In genomic region chr13:41457030-41457797, GRCm38 (mm10) we compare ENCODE assay signal across 10 mouse cellular contexts. TPM values are rescaled to one million over a fixed set of nuclear protein-coding genes. Genes with fewer than 3 reads are reported as not detected.
DNase-seq lines count a peak whose midpoint lies in the region; ATAC-seq and TF ChIP-seq lines count a peak whose summit lies in the region.
"Had no signal": no experiment of that assay in that cellular context is flagged by ENCODE, and none has a peak within 500 bp of the region (broad histone marks: within the 10 kb centered on the region; RNA-seq: fewer than 3 reads in every experiment).

No protein-coding gene starts in this region.

- peak overlapping the region; percentile 70; the same call in 1 of the 2 replicates for H3K27ac ChIP-seq in heart, embryonic 10.5 days
- H3K27ac ChIP-seq in midbrain, embryonic 10.5 days (replicated peaks): 0 out of 2 replicates have a peak overlapping the region, but pooled peaks have one; percentile 35
- H3K27ac ChIP-seq in midbrain, embryonic 16.5 days (ENCODE audit: low read length): no peak overlapping the region
- no peak overlapping the region for H3K27ac ChIP-seq in hindbrain, postnatal 0 days
- H3K27ac ChIP-seq: neural tube, embryonic 15.5 days had no signal

- no peaks in the 10 kb centered on the region for H3K36me3 ChIP-seq in heart, embryonic 10.5 days
- no peaks in the 10 kb centered on the region for H3K36me3 ChIP-seq in midbrain, embryonic 10.5 days
- no peaks in the 10 kb centered on the region for H3K36me3 ChIP-seq in midbrain, embryonic 16.5 days (ENCODE audit: control insufficient read depth, insufficient read depth, low read length)
- no peaks in the 10 kb centered on the region for H3K36me3 ChIP-seq in hindbrain, postnatal 0 days (ENCODE audit: insufficient read depth, low read length)
- H3K36me3 ChIP-seq: neural tube, embryonic 15.5 days had no signal

- H3K4me3 ChIP-seq in heart, embryonic 10.5 days: no peak overlapping the region
- H3K4me3 ChIP-seq in midbrain, embryonic 10.5 days: no peak overlapping the region
- H3K4me3 ChIP-seq in midbrain, embryonic 16.5 days (ENCODE audit: low read depth, low read length): no peak overlapping the region
- H3K4me3 ChIP-seq in hindbrain, postnatal 0 days (ENCODE audit: low read length): no peak overlapping the region
- H3K4me3 ChIP-seq: neural tube, embryonic 15.5 days had no signal

- intact Hi-C loops in heart, postnatal 10 days (cut with DNase I): loop anchor here (5.0 kb wide), 1 partner anchor 175 kb away; no protein-coding TSS in a partner anchor

- H3K9ac ChIP-seq in midbrain, embryonic 16.5 days (ENCODE audit: low read depth, low read length): no peak overlapping the region
- no peak overlapping the region for H3K9ac ChIP-seq in hindbrain, postnatal 0 days (replicated peaks; ENCODE audit: low read length)
- H3K9ac ChIP-seq: neural tube, embryonic 15.5 days had no signal

- no peak for TF ChIP-seq CTCF in hindbrain, postnatal 0 days (IDR thresholded peaks at IDR 0.05; ENCODE audit: low read depth)

- peaks cover 25% of the 10 kb centered on the region for H3K4me1 ChIP-seq in heart, embryonic 10.5 days
- H3K4me1 ChIP-seq in midbrain, embryonic 10.5 days: peaks cover 18% of the 10 kb centered on the region
- H3K4me1 ChIP-seq in midbrain, embryonic 16.5 days (ENCODE audit: control insufficient read depth, insufficient read depth, low read length): peaks cover 4% of the 10 kb centered on the region
- H3K4me1 ChIP-seq in hindbrain, postnatal 0 days (ENCODE audit: insufficient read depth, low read length): no peaks in the 10 kb centered on the region

- H3K4me2 ChIP-seq in midbrain, embryonic 16.5 days (ENCODE audit: low read length): no peak overlapping the region
- no peak overlapping the region for H3K4me2 ChIP-seq in hindbrain, postnatal 0 days (ENCODE audit: low read depth, low read length)
- H3K4me2 ChIP-seq: neural tube, embryonic 15.5 days had no signal

- DNase-seq in heart, embryonic 10.5 days (ENCODE audit: low spot score): no peak
- no peak for DNase-seq in heart, postnatal 10 days
- no peak for DNase-seq in midbrain, embryonic 10.5 days (ENCODE audit: low spot score)
- DNase-seq in kidney, postnatal 10 days: peak; percentile 49
- peak; percentile 71 for DNase-seq in yolk sac, embryonic 10.5 days (ENCODE audit: low spot score)
- DNase-seq in hindbrain, postnatal 0 days (ENCODE audit: low spot score): no peak
- no peak for DNase-seq in thymus, postnatal 0 days (ENCODE audit: low spot score)
- DNase-seq: cerebellum, adult 11 months had no signal

- WGBS in heart, embryonic 10.5 days: 47% methylated on average over 7 of the region's 7 CpGs
- 66% methylated on average over 7 of the region's 7 CpGs for WGBS in midbrain, embryonic 10.5 days
- WGBS in midbrain, embryonic 16.5 days: 72% methylated on average over 7 of the region's 7 CpGs
- WGBS in hindbrain, postnatal 0 days: 66% methylated on average over 7 of the region's 7 CpGs

- peaks cover 80% of the 10 kb centered on the region for H3K27me3 ChIP-seq in heart, embryonic 10.5 days (ENCODE audit: insufficient read depth, poor library complexity, severe bottlenecking)
- no peaks in the 10 kb centered on the region for H3K27me3 ChIP-seq in midbrain, embryonic 10.5 days (ENCODE audit: low read depth, poor library complexity, severe bottlenecking)
- no peaks in the 10 kb centered on the region for H3K27me3 ChIP-seq in midbrain, embryonic 16.5 days (ENCODE audit: control insufficient read depth, insufficient read depth, low read depth, low read length)
- H3K27me3 ChIP-seq in hindbrain, postnatal 0 days (ENCODE audit: insufficient read depth, low read length): no peaks in the 10 kb centered on the region
- H3K27me3 ChIP-seq: neural tube, embryonic 15.5 days had no signal

- ATAC-seq in midbrain, embryonic 16.5 days: no peak
- ATAC-seq in hindbrain, postnatal 0 days: no peak

- no peaks in the 10 kb centered on the region for H3K9me3 ChIP-seq in heart, embryonic 10.5 days
- no peaks in the 10 kb centered on the region for H3K9me3 ChIP-seq in midbrain, embryonic 10.5 days (replicated peaks)
- no peaks in the 10 kb centered on the region for H3K9me3 ChIP-seq in midbrain, embryonic 16.5 days (replicated peaks; ENCODE audit: control insufficient read depth, low read length, poor library complexity, severe bottlenecking)
- H3K9me3 ChIP-seq in hindbrain, postnatal 0 days (ENCODE audit: low read length): no peaks in the 10 kb centered on the region
- H3K9me3 ChIP-seq: neural tube, embryonic 15.5 days had no signal

RNA-seq across cellular contexts. Expression of gene Nedd9, which starts 29.9 kb away (rescaled TPM):
- 14.7 and 15.8 TPM in 2 replicates for polyA plus RNA-seq in heart, embryonic 10.5 days (2016; fragmentation: Nextera tagmentation; extraction: Ambion mirVana)
- total RNA-seq in heart, postnatal 10 days (2021): 10 to 100 TPM; 38.5 to 40.9 TPM
- polyA plus RNA-seq in midbrain, embryonic 10.5 days (2016; fragmentation: Nextera tagmentation; extraction: Ambion mirVana): 17.4 and 18.9 TPM in 2 replicates
- polyA plus RNA-seq in midbrain, embryonic 16.5 days (2015; fragmentation: Nextera tagmentation; extraction: Ambion mirVana): 10.9 and 12.8 TPM in 2 replicates
- 26.5 and 29.7 TPM in 2 replicates for total RNA-seq in hindbrain, postnatal 0 days (2014; rRNA removed)
- 12.2 and 13.1 TPM in 2 replicates for polyA plus RNA-seq in hindbrain, postnatal 0 days (2015; fragmentation: Nextera tagmentation; extraction: Ambion mirVana)
- 41.2 and 42.1 TPM in 2 replicates for polyA plus RNA-seq in thymus, postnatal 0 days (2015; fragmentation: Nextera tagmentation; extraction: Ambion mirVana)

Comparison
In these comparisons a context has a peak if more than half of its experiments do, and no peak if none do; other contexts are left out.
1. H3K27ac ChIP-seq: peak in heart, embryonic 10.5 days (single experiment) and midbrain, embryonic 10.5 days (single experiment); none in midbrain, embryonic 16.5 days (single experiment) and hindbrain, postnatal 0 days (single experiment).
2. DNase-seq: peak in kidney, postnatal 10 days (single experiment) and yolk sac, embryonic 10.5 days (single experiment); none in heart, embryonic 10.5 days (single experiment), heart, postnatal 10 days (0 of 2), midbrain, embryonic 10.5 days (single experiment), hindbrain, postnatal 0 days (single experiment) and thymus, postnatal 0 days (single experiment).